Mouse (Mus musculus): ENCODE measurements around the gene 1700001C02Rik.
A peak's percentile ranks its signal among the peaks of the same experiment; 100 is the strongest.

Gene 1700001C02Rik

DNA sequence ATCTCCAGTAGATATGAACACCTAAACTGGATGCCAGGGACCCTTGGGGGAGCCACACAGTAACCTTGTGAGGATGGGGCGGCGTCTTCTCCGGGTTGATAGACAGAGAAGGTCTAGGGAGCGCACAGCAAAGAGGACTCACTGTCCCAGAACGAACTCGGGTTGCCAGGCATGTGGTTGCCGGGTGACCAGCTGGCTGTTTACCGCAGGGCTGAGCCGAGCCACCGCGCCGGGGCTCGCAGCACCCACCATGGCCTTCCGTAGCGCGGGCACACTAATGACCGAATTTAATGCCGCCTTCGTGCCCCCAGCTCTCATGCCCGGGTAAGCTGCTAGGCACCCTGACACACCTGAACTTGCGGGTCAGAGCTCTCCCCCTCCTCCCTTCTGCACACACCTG is at the start of gene 1700001C02Rik:
Gene 1700001C02Rik (plus strand): TSS at position 187 of the 400 bp plus-strand sequence.
- DNase-seq: peak; percentile 53 to 55

GRCm38 (mm10) chr5:30416665-30417064 is 49.2 kb upstream of the 1700001C02Rik start:
- DNase-seq: no peak

GRCm38 (mm10) chr5:30423121-30423520 is 42.7 kb upstream of the 1700001C02Rik start:
- DNase-seq: peak; percentile 72 to 75

DNA sequence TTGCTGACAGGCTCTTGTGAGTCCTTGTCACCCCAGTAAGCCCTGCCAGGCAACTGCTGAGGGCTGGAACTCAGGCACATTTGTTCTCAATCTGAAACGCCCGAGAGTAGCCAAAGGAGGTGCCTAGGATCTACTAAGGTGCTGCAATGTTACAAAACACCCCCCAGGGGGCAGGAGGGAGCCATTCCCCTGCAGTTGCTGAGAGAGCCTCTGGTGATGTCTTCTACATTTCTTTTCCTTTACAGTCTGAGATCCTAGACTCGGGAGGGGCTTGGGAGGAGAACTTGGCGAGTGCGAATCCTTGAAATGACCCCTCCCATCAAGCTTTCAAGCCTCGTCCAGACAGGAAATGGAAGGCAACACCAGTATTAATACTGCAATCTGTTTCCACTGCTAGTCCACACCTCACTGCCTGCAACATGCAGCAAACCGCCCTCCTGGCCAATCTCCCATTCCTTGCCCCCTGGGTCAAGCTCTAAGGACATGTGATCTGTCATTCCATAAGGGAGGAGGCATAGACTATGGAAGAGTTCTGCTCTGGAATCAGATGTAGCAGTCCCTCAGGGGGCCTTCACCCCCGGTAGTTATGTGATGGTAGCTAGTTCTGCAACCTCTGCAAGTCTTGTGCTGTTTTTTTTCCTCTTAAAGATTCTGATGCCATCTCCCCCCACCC is 42.1 kb upstream of the 1700001C02Rik start:
- peak; percentile 82 to 85 for DNase-seq

- no peak for DNase-seq
Observed at GRCm38 (mm10) chr5:30427406-30427805, 38.4 kb upstream of the 1700001C02Rik start.

DNA sequence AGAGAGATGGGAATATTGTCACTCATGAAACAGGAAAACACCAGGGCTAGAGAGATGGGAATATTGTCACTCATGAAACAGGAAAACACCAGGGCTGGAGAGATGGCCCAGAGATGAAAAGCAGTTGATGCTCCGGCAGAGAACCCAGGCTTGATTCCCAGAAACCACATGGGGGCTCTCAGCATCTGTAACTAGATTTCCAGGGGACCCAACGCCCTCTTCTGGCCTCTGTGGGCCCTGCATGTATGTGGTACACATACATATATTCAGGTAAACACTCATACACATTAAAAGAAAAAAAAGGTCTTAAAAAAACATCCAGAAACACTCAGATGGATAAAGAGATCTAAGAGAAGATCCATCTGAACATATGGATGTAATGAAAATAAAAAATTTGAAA is 26.9 kb upstream of the 1700001C02Rik start:
- DNase-seq: peak; percentile 50 to 61

- no peak for DNase-seq
Observed at GRCm38 (mm10) chr5:30440308-30440906, 25.4 kb upstream of the 1700001C02Rik start.

DNA sequence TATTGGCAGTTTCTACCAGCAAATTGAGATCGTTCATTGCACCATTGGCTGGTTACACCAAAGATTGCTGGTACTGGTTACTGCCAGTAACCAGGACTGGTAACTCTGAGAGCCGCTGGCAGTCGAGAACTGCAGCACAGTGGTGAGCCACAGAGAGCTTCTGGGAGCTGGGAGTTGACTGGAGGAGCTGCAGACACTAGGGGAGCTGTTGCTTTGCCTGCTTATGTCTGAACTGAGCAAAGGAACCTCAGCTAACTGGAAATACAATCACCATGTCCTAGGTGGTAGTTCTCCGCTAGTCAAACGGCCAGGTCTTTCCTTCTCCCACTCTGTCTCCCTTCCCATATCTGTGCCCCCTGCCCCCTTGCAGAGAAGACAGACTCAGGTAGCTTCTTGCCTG is 23.7 kb upstream of the 1700001C02Rik start:
- DNase-seq: peak; percentile 34 to 45

DNA sequence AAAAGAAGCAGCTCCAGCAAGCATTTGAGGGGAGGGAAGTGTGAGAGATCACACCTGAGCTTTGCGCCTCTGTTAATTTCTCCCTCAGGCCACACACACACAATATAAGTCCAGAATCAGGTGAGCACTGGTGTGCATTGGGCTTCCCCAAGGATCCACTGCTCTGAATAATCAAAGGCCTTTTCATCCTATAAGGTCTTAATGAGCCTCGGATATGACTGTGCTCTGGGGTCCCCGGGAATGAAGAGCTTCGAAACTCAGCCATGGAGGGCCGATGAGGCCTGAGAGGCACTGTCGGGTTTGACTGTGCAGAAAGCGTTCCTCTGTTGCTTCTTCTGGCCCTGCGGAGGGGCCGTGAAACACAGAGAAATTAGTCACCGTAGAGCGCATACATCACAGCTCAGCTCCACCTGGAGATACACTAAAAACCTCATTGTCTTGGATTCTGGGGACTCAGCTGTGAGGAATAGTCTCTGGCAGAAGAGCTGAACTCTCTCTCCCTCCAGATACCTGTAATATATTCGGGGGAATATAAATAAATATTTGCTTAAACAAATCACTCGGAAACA is 21.4 kb upstream of the 1700001C02Rik start:
- no peak for DNase-seq

GRCm38 (mm10) chr5:30456056-30456455 is 9.8 kb upstream of the 1700001C02Rik start:
- peak; percentile 63 to 66 for DNase-seq

- DNase-seq: no peak
Observed at GRCm38 (mm10) chr5:30460155-30460554, 5.7 kb upstream of the 1700001C02Rik start.

DNA sequence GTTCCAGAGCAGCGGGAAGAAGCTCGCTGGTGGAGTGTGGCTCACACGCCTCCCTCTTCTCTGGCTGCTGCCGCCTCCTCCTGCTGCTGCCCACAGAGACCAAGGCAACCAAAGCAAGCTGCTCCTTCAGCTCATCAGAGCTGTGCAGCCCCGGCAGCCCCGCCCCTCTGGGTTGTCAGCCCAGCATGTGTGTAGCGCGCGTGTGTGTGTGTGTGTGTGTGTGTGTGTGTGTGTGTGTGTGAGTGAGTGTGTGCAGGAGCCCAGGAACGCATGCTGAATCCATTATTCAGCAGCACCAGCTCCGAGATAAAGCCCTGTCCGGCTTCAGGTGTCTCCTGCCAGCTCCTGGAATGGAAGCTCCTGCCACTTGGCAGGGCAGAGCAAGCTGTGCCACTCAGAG is 4.0 kb upstream of the 1700001C02Rik start, which contains the start of gene Otof:
Gene Otof (minus strand): TSS at position 112 of the 400 bp plus-strand sequence.
- peak; percentile 67 to 68 for DNase-seq

DNA sequence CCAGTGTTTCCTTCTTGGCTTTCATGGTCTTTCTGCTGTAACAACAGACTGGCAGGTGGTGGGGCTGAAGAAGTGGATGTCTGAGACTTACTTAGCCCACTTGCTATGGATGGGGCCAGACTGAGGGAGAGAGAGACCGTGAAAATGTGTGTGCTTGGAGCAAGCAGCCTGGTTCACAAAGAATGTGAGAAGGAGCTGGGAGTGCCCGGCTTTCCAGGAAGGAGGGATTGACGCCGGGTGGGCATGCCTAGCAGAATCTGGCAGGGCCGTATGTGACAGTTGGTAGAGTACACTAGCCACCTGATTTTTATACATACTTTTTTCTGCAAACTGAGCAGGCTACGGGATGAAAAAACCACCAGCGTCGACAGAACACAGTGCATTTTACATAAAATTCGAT is 468 bp downstream of the 1700001C02Rik start:
- DNase-seq: peak; percentile 47 to 58

DNA sequence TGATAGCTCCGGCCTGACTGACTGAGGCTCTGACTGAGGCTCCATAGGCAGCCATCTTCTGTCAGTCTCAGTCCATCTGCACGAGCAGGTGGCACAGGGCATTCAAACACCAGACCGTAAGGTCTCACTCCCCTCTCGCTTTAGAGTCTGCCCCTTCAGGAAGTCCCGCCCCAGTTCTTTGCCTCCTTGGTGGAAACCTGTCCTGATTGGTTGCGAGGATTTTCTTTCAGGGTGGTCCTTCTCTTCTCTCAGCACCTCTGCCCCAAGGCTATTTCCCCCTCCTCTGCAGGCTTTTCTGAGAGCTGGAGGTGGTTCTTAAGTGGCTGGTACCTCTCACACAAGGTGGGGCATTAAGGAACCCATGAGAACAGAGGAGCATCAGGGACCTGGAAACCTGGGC is 4.6 kb downstream of the 1700001C02Rik start:
- DNase-seq: no peak

- no peak for DNase-seq
Observed at GRCm38 (mm10) chr5:30472148-30472547, 6.3 kb downstream of the 1700001C02Rik start.

DNA sequence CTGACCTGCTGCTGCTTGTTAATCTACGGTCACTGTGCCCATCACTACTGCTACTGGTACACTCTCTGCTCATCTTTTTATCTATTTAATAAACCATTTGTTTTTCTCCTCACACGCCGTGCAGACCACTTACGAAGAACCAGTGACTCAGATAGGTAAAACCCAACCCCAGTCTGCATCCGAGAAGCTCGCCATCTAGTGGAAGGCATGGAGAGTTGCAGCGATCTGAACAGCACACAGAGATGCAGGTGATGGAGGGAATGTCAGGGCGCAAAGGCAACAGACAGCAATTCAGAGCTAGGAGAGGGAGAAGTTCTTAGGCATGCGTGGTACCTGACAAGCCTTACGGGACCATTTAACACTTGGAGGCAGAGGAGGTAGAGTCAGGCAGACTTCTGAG is 10.7 kb downstream of the 1700001C02Rik start:
- DNase-seq: peak; percentile 63 to 80

DNA sequence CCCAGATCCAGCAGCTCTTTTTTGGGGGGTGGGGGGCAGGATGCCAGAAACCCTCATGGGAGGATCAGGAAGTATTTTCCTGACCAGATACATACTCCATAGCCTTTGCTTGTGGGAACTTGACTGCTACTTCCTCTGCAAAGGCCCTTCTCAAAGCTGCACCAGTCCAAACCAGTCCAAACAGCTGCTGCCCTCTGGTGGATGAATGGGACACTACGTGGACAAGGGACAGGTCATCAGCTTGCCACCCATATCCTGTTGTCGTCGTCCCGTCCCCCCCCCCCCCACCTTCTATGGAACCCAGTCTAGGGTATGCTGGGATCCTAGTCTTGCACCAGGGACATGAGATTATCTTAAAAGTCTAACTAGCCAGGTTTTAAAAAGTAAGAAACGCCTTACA is 16.5 kb downstream of the 1700001C02Rik start:
- peak; percentile 90 to 94 for DNase-seq

DNA sequence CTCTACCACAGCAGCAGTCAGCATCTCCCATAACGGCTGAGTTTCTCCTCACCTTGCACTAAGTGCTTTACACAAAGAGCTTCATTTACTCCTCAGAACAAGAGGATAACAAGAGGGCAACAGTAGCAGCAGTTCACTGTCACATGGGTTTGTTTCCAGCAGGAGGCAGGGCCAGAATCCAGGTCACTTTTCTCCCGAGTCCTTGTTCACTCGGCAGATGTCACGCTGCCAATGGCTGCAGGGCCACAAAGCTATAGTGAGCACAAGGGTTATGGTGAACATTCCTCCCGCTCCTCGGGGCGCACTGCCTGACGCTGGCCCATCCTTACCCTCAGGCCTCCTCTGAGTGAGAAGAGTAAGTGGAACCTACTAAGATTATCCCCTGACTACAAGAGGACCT is 17.7 kb downstream of the 1700001C02Rik start:
- DNase-seq: peak; percentile 34 to 44

- DNase-seq: no peak
Observed at GRCm38 (mm10) chr5:30484591-30484990, 18.7 kb downstream of the 1700001C02Rik start.

DNA sequence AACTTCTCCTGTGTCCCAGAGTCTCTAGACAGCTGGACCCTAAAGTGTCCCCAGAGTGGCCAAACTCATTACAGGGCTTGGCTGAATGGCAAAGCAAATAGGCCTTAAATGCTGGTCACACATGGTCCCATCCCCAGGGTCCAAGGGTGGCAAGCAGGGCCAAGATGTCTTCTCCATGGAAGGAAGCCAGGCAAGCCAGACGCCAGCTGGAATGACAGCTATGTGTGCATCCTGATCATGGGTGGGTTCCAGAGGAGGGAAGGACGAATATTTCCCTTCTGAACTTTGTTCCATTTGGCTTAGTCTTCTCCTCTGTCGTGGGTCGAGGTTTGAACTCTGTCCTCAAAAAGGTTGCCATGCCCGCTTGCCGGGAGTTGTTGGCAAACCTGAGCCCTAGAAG is 19.3 kb downstream of the 1700001C02Rik start:
- DNase-seq: peak; percentile 81 to 86

DNA sequence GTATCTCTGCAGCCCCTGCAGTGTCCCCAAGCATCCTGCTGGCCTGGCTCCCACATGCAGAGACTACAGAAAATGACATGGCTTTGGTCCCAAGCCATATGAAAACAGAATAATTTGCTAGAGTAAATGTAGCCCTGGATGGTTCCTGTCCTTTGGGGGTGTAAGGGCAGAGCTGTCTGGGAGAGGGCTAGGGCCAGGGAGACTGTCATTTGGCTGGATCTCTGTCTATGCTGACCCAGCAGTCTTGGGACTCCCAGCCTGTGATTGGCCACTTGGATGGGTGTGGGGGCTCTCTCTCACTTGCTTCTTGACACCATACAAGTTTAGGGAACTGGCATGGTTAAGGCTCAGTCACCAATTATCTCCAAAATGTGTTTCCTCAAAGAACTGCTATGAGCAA is 24.4 kb downstream of the 1700001C02Rik start:
- no peak for DNase-seq

DNA sequence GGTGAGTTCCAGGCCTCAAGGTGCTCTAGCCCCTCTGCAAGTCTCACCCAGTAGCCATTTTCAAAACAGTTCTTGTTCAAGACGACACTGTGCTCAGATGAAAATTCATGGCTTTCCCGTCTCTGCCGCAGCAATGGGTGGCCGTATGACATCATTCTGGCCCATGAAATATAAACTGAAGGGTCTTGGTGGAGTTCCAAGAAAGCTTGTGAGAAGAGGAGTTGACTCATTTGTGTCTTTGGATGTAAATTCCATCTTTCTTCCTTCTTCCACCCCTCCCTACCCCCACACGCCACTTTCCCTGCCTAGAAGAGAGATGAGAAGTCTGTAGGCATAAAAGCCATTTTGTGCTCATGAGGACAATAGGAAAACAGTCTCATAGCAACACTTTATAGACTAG is 25.0 kb downstream of the 1700001C02Rik start:
- DNase-seq: no peak

- no peak for DNase-seq
Observed at GRCm38 (mm10) chr5:30493723-30494122, 27.9 kb downstream of the 1700001C02Rik start.

DNA sequence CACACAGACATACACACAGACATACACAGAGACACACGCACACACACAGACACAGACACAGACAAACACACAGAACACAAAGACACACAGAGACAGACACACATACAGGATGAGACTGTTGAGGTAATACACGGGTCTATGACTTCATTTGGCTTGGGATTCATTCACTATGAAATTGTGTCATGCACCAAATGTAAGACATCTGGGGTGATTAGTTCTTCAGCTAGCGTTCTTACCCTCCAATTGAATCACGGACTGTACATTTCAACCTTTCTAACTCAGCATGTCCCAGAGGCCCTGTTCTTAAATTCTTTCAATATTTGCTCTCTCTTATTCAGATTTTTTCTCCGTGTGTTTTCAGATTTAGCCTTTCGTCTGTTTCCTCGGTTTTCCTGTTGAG is 28.8 kb downstream of the 1700001C02Rik start:
- DNase-seq: no peak
